Comparison of ENCODE assay signal across 9 mouse cellular contexts in genomic region chr7:18873253-18873652, GRCm38 (mm10). TPM values are rescaled to one million over a fixed set of nuclear protein-coding genes. Genes with fewer than 3 reads are reported as not detected.
DNase-seq lines count a peak whose midpoint lies in the region; ATAC-seq and TF ChIP-seq lines count a peak whose summit lies in the region.
"Had no signal": no experiment of that assay in that cellular context is flagged by ENCODE, and none has a peak within 500 bp of the region (broad histone marks: within the 10 kb centered on the region; RNA-seq: fewer than 3 reads in every experiment).

No protein-coding gene starts in this region.

- H3K4me3 ChIP-seq in embryonic facial prominence, embryonic 13.5 days: peak overlapping the region; percentile 47
- H3K4me3 ChIP-seq in heart, embryonic 11.5 days (ENCODE audit: low read depth, low read length): peak overlapping the region; percentile 38
- peak overlapping the region; percentile 29 for H3K4me3 ChIP-seq in kidney, embryonic 14.5 days (ENCODE audit: low read length)
- H3K4me3 ChIP-seq in liver, embryonic 13.5 days (replicated peaks): peak overlapping the region; percentile 28
- no peak overlapping the region for H3K4me3 ChIP-seq in thymus, adult 2 months (ENCODE audit: control insufficient read depth, insufficient read depth, low read length)

- 0 out of 2 replicates have a peak, but pooled peaks have one; percentile 63 for ATAC-seq in embryonic facial prominence, embryonic 13.5 days (ENCODE audit: insufficient number of reproducible peaks, insufficient read depth, low FRiP score, low TSS enrichment, low read depth)
- ATAC-seq in heart, embryonic 11.5 days (replicated peaks; ENCODE audit: insufficient number of reproducible peaks, low FRiP score, low TSS enrichment): peak; percentile 68
- ATAC-seq in kidney, embryonic 14.5 days (ENCODE audit: low FRiP score, low TSS enrichment): peak; percentile 94
- ATAC-seq in liver, embryonic 13.5 days (ENCODE audit: low read depth): peak; percentile 34; the same call in 1 of the 2 replicates

- 0 out of 2 replicates have a peak, but pooled peaks cover 3% of the 10 kb centered on the region for H3K9me3 ChIP-seq in embryonic facial prominence, embryonic 13.5 days
- 0 out of 2 replicates have a peak, but pooled peaks cover 3% of the 10 kb centered on the region for H3K9me3 ChIP-seq in heart, embryonic 11.5 days (replicated peaks; ENCODE audit: control insufficient read depth, low read length)
- peaks cover 3% of the 10 kb centered on the region; the same call in 1 of the 2 replicates for H3K9me3 ChIP-seq in kidney, embryonic 14.5 days (ENCODE audit: control insufficient read depth, low read length)
- no peaks in the 10 kb centered on the region for H3K9me3 ChIP-seq in liver, embryonic 13.5 days (replicated peaks)

- peak overlapping the region; percentile 68 for H3K9ac ChIP-seq in embryonic facial prominence, embryonic 13.5 days
- peak overlapping the region; percentile 28; the same call in 1 of the 2 replicates for H3K9ac ChIP-seq in heart, embryonic 11.5 days (ENCODE audit: low read depth, low read length)
- H3K9ac ChIP-seq in kidney, embryonic 14.5 days (ENCODE audit: low read depth, low read length): peak overlapping the region; percentile 34; the same call in 1 of the 2 replicates
- no peak overlapping the region for H3K9ac ChIP-seq in liver, embryonic 13.5 days

- under 1% methylated on average over 10 of the region's 10 CpGs for WGBS in embryonic facial prominence, embryonic 13.5 days
- whole genome bisulfite sequencing in heart, embryonic 11.5 days (ENCODE audit: insufficient replicate concordance): under 1% methylated on average over 10 of the region's 10 CpGs
- 1% methylated on average over 10 of the region's 10 CpGs for WGBS in kidney, embryonic 14.5 days
- WGBS in liver, embryonic 13.5 days (ENCODE audit: insufficient replicate concordance): 1% methylated on average over 10 of the region's 10 CpGs
- under 1% methylated on average over 10 of the region's 10 CpGs for WGBS in thymus, adult 2 months

- H3K27ac ChIP-seq in embryonic facial prominence, embryonic 13.5 days: no peak overlapping the region
- no peak overlapping the region for H3K27ac ChIP-seq in heart, embryonic 11.5 days (ENCODE audit: low read depth, low read length)
- H3K27ac ChIP-seq in kidney, embryonic 14.5 days (ENCODE audit: low read depth, low read length): no peak overlapping the region
- no peak overlapping the region for H3K27ac ChIP-seq in liver, embryonic 13.5 days
- H3K27ac ChIP-seq in thymus, adult 2 months (ENCODE audit: control insufficient read depth, insufficient read depth, low read length): no peak overlapping the region
- H3K27ac ChIP-seq: macrophage had no signal

- H3K36me3 ChIP-seq in embryonic facial prominence, embryonic 13.5 days: no peaks in the 10 kb centered on the region
- no peaks in the 10 kb centered on the region for H3K36me3 ChIP-seq in heart, embryonic 11.5 days (ENCODE audit: control insufficient read depth, insufficient read depth, low read length)
- no peaks in the 10 kb centered on the region for H3K36me3 ChIP-seq in kidney, embryonic 14.5 days (ENCODE audit: control insufficient read depth, insufficient read depth, low read length)
- H3K36me3 ChIP-seq in liver, embryonic 13.5 days: no peaks in the 10 kb centered on the region
- H3K36me3 ChIP-seq in thymus, adult 2 months (ENCODE audit: control insufficient read depth, insufficient read depth, low read length): no peaks in the 10 kb centered on the region

- peak; percentile 77; the same call in 1 of the 2 replicates for TF ChIP-seq CTCF in thymus, adult 2 months (IDR thresholded peaks at IDR 0.05; ENCODE audit: borderline replicate concordance, control insufficient read depth, extremely low read depth, insufficient read depth, low read length, poor library complexity)

- H3K4me1 ChIP-seq in embryonic facial prominence, embryonic 13.5 days: 0 out of 2 replicates have a peak, but pooled peaks cover 3% of the 10 kb centered on the region
- peaks cover 3% of the 10 kb centered on the region; the same call in 1 of the 2 replicates for H3K4me1 ChIP-seq in heart, embryonic 11.5 days (ENCODE audit: control insufficient read depth, insufficient read depth, low read length)
- H3K4me1 ChIP-seq in kidney, embryonic 14.5 days (ENCODE audit: control insufficient read depth, insufficient read depth, low read length): 0 out of 2 replicates have a peak, but pooled peaks cover 2% of the 10 kb centered on the region
- 0 out of 2 replicates have a peak, but pooled peaks cover 4% of the 10 kb centered on the region for H3K4me1 ChIP-seq in liver, embryonic 13.5 days (replicated peaks)
- H3K4me1 ChIP-seq in thymus, adult 2 months (replicated peaks; ENCODE audit: control insufficient read depth, insufficient read depth, low read length): no peaks in the 10 kb centered on the region

- no peaks in the 10 kb centered on the region for H3K27me3 ChIP-seq in embryonic facial prominence, embryonic 13.5 days
- H3K27me3 ChIP-seq in heart, embryonic 11.5 days (ENCODE audit: control insufficient read depth, insufficient read depth, low read length): no peaks in the 10 kb centered on the region
- H3K27me3 ChIP-seq in kidney, embryonic 14.5 days (ENCODE audit: control insufficient read depth, insufficient read depth, low read length): 0 out of 2 replicates have a peak, but pooled peaks cover 3% of the 10 kb centered on the region
- peaks cover 8% of the 10 kb centered on the region for H3K27me3 ChIP-seq in liver, embryonic 13.5 days
- no peaks in the 10 kb centered on the region for H3K27me3 ChIP-seq in thymus, adult 2 months (ENCODE audit: control insufficient read depth, insufficient read depth, low read length)

- TF ChIP-seq POLR2A in thymus, adult 2 months (IDR thresholded peaks at IDR 0.05; ENCODE audit: control insufficient read depth, extremely low read depth, insufficient read depth, low read length, poor library complexity): no peak

- H3K4me2 ChIP-seq in embryonic facial prominence, embryonic 13.5 days: peak overlapping the region; percentile 83
- H3K4me2 ChIP-seq in heart, embryonic 11.5 days: peak overlapping the region; percentile 81
- H3K4me2 ChIP-seq in kidney, embryonic 14.5 days (replicated peaks; ENCODE audit: low read depth, low read length): peak overlapping the region; percentile 57
- H3K4me2 ChIP-seq in liver, embryonic 13.5 days: peak overlapping the region; percentile 48

- peak; percentile 36 to 61 for DNase-seq in CD8-positive naive resting alpha-beta T cell, adult 2 months (ENCODE audit: low read depth in 2 of 2, low spot score in 2 of 2)
- DNase-seq in adrenal gland, postnatal 4 days (ENCODE audit: low spot score in 2 of 2): peak; percentile 19 to 22
- no peak for DNase-seq in liver, embryonic 13.5 days
- peak; percentile 86 for DNase-seq in neural tube, embryonic 10.5 days (ENCODE audit: extremely low spot score, low spot score)
- peak; percentile 70 for DNase-seq in thymus, adult 2 months

RNA-seq across cellular contexts. Expression of gene Pglyrp1, which starts 2.1 kb away (rescaled TPM):
- total RNA-seq in adrenal gland, postnatal 4 days (2021): 10 to 100 TPM in 1 of 2 experiments, 1 to 10 TPM in 1; 7.2 to 12.0 TPM
- polyA plus RNA-seq in embryonic facial prominence, embryonic 13.5 days (2015; fragmentation: Nextera tagmentation; extraction: Ambion mirVana): 0.76 and 2.9 TPM in 2 replicates
- 0.45 and 1.6 TPM in 2 replicates for polyA plus RNA-seq in heart, embryonic 11.5 days (2014; fragmentation: Nextera tagmentation; extraction: Ambion mirVana)
- polyA plus RNA-seq in kidney, embryonic 14.5 days (2014; fragmentation: Nextera tagmentation; extraction: Ambion mirVana): 0.77 and 1.1 TPM in 2 replicates
- polyA plus RNA-seq in liver, embryonic 13.5 days (2015; fragmentation: Nextera tagmentation; extraction: Ambion mirVana): 10.8 and 13.3 TPM in 2 replicates
- polyA plus RNA-seq in thymus, adult 2 months (2012; rRNA removed): 49.8 and 59.4 TPM in 2 replicates

RNA-seq across cellular contexts. Expression of gene Mill2, which starts 33.5 kb away (rescaled TPM):
- total RNA-seq in adrenal gland, postnatal 4 days (2021): 1 to 10 TPM; 5.1 to 8.1 TPM
- 0.38 and 0.39 TPM in 2 replicates for polyA plus RNA-seq in embryonic facial prominence, embryonic 13.5 days (2015; fragmentation: Nextera tagmentation; extraction: Ambion mirVana)
- polyA plus RNA-seq in heart, embryonic 11.5 days (2014; fragmentation: Nextera tagmentation; extraction: Ambion mirVana): not detected in 2 replicates
- polyA plus RNA-seq in kidney, embryonic 14.5 days (2014; fragmentation: Nextera tagmentation; extraction: Ambion mirVana): 0.64 and 0.79 TPM in 2 replicates
- polyA plus RNA-seq in liver, embryonic 13.5 days (2015; fragmentation: Nextera tagmentation; extraction: Ambion mirVana): 0.08 and 0.20 TPM in 2 replicates
- polyA plus RNA-seq in thymus, adult 2 months (2012; rRNA removed): 1.1 and 1.6 TPM in 2 replicates

RNA-seq across cellular contexts. Expression of gene Ccdc61, which starts 37.0 kb away (rescaled TPM):
- total RNA-seq in adrenal gland, postnatal 4 days (2021): 10 to 100 TPM; 16.5 to 19.2 TPM
- polyA plus RNA-seq in embryonic facial prominence, embryonic 13.5 days (2015; fragmentation: Nextera tagmentation; extraction: Ambion mirVana): 26.3 and 35.6 TPM in 2 replicates
- 12.1 and 19.8 TPM in 2 replicates for polyA plus RNA-seq in heart, embryonic 11.5 days (2014; fragmentation: Nextera tagmentation; extraction: Ambion mirVana)
- polyA plus RNA-seq in kidney, embryonic 14.5 days (2014; fragmentation: Nextera tagmentation; extraction: Ambion mirVana): 21.0 and 21.4 TPM in 2 replicates
- polyA plus RNA-seq in liver, embryonic 13.5 days (2015; fragmentation: Nextera tagmentation; extraction: Ambion mirVana): 10.7 and 12.3 TPM in 2 replicates
- 56.5 and 67.1 TPM in 2 replicates for polyA plus RNA-seq in thymus, adult 2 months (2012; rRNA removed)

RNA-seq across cellular contexts. Expression of gene Psg17, which starts 51.8 kb away (rescaled TPM):
- total RNA-seq in adrenal gland, postnatal 4 days (2021): not detected
- polyA plus RNA-seq in embryonic facial prominence, embryonic 13.5 days (2015; fragmentation: Nextera tagmentation; extraction: Ambion mirVana): not detected in 2 replicates
- polyA plus RNA-seq in heart, embryonic 11.5 days (2014; fragmentation: Nextera tagmentation; extraction: Ambion mirVana): 0.14 TPM in 1 of 2 replicates, not detected in the other
- polyA plus RNA-seq in kidney, embryonic 14.5 days (2014; fragmentation: Nextera tagmentation; extraction: Ambion mirVana): not detected in 2 replicates
- polyA plus RNA-seq in liver, embryonic 13.5 days (2015; fragmentation: Nextera tagmentation; extraction: Ambion mirVana): not detected in 2 replicates
- polyA plus RNA-seq in thymus, adult 2 months (2012; rRNA removed): 0.09 TPM in 2 replicates
- polyA plus RNA-seq: macrophage had no signal

RNA-seq across cellular contexts. Expression of gene Nova2, which starts 52.4 kb away (rescaled TPM):
- 1 to 10 TPM; 7.8 to 8.2 TPM for total RNA-seq in adrenal gland, postnatal 4 days (2021)
- 0.62 and 0.65 TPM in 2 replicates for polyA plus RNA-seq in embryonic facial prominence, embryonic 13.5 days (2015; fragmentation: Nextera tagmentation; extraction: Ambion mirVana)
- polyA plus RNA-seq in heart, embryonic 11.5 days (2014; fragmentation: Nextera tagmentation; extraction: Ambion mirVana): 0.77 and 0.93 TPM in 2 replicates
- polyA plus RNA-seq in kidney, embryonic 14.5 days (2014; fragmentation: Nextera tagmentation; extraction: Ambion mirVana): 0.96 and 1.1 TPM in 2 replicates
- polyA plus RNA-seq in liver, embryonic 13.5 days (2015; fragmentation: Nextera tagmentation; extraction: Ambion mirVana): 0.08 TPM in 2 replicates
- 0.39 and 0.40 TPM in 2 replicates for polyA plus RNA-seq in thymus, adult 2 months (2012; rRNA removed)

Comparison
In these comparisons a context has a peak if more than half of its experiments do, and no peak if none do; other contexts are left out.
1. ATAC-seq: peak in every context shown above with its lines; median percentile 94 in kidney, embryonic 14.5 days; 68 in heart, embryonic 11.5 days; 63 in embryonic facial prominence, embryonic 13.5 days; 34 in liver, embryonic 13.5 days.